ENCODE assay signal across 9 mouse cellular contexts in the genomic region with DNA sequence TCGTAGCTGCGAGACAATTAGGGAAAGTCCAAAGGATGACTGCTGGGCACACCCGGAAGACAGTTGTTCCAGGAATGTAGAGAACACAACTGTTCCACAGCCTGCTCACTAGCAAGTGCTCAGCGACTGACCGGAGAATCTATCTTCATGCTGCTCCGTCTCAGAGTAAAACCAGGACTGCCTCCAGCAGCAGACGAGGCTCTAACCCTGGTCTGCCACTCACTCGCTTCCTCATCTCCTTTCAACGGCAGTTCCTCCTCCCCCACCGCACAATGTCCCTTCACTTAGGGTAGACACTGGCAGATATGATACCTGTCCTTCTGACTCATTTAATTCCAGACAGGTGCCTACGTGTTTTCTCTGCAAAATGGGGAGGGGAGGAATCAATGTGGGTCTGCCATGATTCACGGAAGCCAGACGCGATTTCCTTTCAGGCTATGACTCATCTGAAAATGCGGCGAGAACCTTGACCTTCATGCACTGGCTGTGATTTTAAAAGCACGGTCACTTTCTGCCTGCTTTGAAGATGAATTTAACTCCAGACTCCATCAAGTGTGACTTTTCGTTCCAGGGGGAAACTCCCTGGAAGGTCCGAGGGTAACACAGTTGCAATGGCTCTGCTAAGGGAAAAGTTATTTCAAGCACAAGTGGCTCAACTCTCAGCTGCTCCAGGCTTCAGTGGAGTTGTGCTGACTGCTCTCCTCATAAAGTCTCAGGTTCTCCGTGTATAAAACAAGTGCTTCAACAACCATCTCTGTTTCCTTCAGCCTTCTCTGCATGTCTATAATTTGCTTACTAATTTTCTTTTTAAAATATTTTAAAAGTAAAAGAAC.
DNase-seq lines count a peak whose midpoint lies in the region; ATAC-seq lines count a peak whose summit lies in the region.
"Had no signal": no experiment of that assay in that cellular context is flagged by ENCODE, and none has a peak within 500 bp of the region (broad histone marks: within the 10 kb centered on the region; RNA-seq: fewer than 3 reads in every experiment).

No protein-coding gene starts in this region.

- peaks cover 11% of the 10 kb centered on the region for H3K4me1 ChIP-seq in kidney, embryonic 14.5 days (ENCODE audit: control insufficient read depth, insufficient read depth, low read length)

- H3K36me3 ChIP-seq in kidney, embryonic 14.5 days (ENCODE audit: control insufficient read depth, insufficient read depth, low read length), result no peaks in the 10 kb centered on the region

- WGBS in kidney, embryonic 14.5 days, result 26% methylated on average over 20 of the region's 20 CpGs

- peak; percentile 26 for DNase-seq in urinary bladder, postnatal 14 days (ENCODE audit: low spot score)
- no peak for DNase-seq in urinary bladder, postnatal 4 days (ENCODE audit: low spot score in 2 of 2)
- DNase-seq in adrenal gland, postnatal 36 days, result peak; percentile 64 to 70
- no peak for DNase-seq in frontal cortex, postnatal 14 days (ENCODE audit: low spot score in 2 of 2)
- DNase-seq in gastrocnemius, postnatal 25 days, result no peak
- DNase-seq in right cerebral cortex, postnatal 4 days, result no peak
- DNase-seq: gastrocnemius, postnatal 10 days; spleen, adult 18-20 months had no signal

- H3K27ac ChIP-seq in kidney, embryonic 14.5 days (ENCODE audit: low read depth, low read length), result no peak overlapping the region

- H3K9ac ChIP-seq in kidney, embryonic 14.5 days (ENCODE audit: low read depth, low read length), result no peak overlapping the region

- H3K27me3 ChIP-seq in kidney, embryonic 14.5 days (ENCODE audit: control insufficient read depth, insufficient read depth, low read length), result no peaks in the 10 kb centered on the region

- H3K9me3 ChIP-seq in kidney, embryonic 14.5 days (ENCODE audit: control insufficient read depth, low read length), result no peaks in the 10 kb centered on the region

- peak overlapping the region; percentile 39 for H3K4me2 ChIP-seq in kidney, embryonic 14.5 days (replicated peaks; ENCODE audit: low read depth, low read length)

- H3K4me3 ChIP-seq in kidney, embryonic 14.5 days (ENCODE audit: low read length), result peak overlapping the region; percentile 23

- no peak for ATAC-seq in kidney, embryonic 14.5 days (ENCODE audit: low FRiP score, low TSS enrichment)

Comparison
In these comparisons a context has a peak if more than half of its experiments do, and no peak if none do; other contexts are left out.
1. DNase-seq: peak in urinary bladder, postnatal 14 days (single experiment) and adrenal gland, postnatal 36 days (2 of 2); none in urinary bladder, postnatal 4 days (0 of 2), frontal cortex, postnatal 14 days (0 of 2), gastrocnemius, postnatal 25 days (single experiment) and right cerebral cortex, postnatal 4 days (single experiment).